Mouse (Mus musculus) myocyte (in vitro differentiated cells): ENCODE measurements around the gene Bmpr2. TPM values are rescaled to one million over a fixed set of nuclear protein-coding genes. Genes with fewer than 3 reads are reported as not detected.

Source experiments
- H3K27me3 ChIP-seq: one replicate; pipeline ENCODE4 v1.6.1; 2011; ENCODE audit not compliant: control insufficient read depth, insufficient read depth, insufficient read length
- H3K36me3 ChIP-seq: one replicate; pipeline ENCODE4 v1.6.1; 2011; ENCODE audit not compliant: control insufficient read depth, insufficient read depth
- H3K4me2 ChIP-seq: one replicate; pipeline ENCODE4 v1.6.1; 2011; ENCODE audit warnings: low read depth, control low read depth
- H3K4me3 ChIP-seq: one replicate; pipeline ENCODE4 v1.5.1; 2011; ENCODE audit warnings: mild to moderate bottlenecking, control low read depth, moderate library complexity
- H3K79me2 ChIP-seq: one replicate; pipeline ENCODE4 v1.6.1; 2011; ENCODE audit not compliant: control insufficient read depth, insufficient read depth
- H3ac ChIP-seq: one replicate; pipeline ENCODE4 v1.6.1; 2011; ENCODE audit not compliant: control insufficient read depth, insufficient read length
- CEBPB ChIP-seq: IDR thresholded peaks from 2 replicates; pipeline ENCODE4 v1.6.1; 2011; ENCODE audit warnings: mild to moderate bottlenecking, moderate library complexity; ENCODE audit not compliant: poor library complexity, insufficient read depth, severe bottlenecking
- E2F4 ChIP-seq: IDR thresholded peaks from one replicate; pipeline ENCODE4 v1.6.1; 2011; ENCODE audit warnings: mild to moderate bottlenecking, control low read depth, moderate library complexity; ENCODE audit not compliant: insufficient read depth
- MAX ChIP-seq: IDR thresholded peaks from one replicate; pipeline ENCODE4 v1.6.1; 2011; ENCODE audit warnings: low read depth, mild to moderate bottlenecking, control low read depth
- MYOD1 ChIP-seq, 3 experiments: IDR thresholded peaks; one replicate each; pipeline ENCODE4 v1.6.1; 2011; ENCODE audit warnings: control low read depth in 2 of 3, low read depth in 2 of 3, mild to moderate bottlenecking in 2 of 3, moderate library complexity in 1 of 3; ENCODE audit not compliant: insufficient read length in 2 of 3, control insufficient read depth in 1 of 3
- MYOG ChIP-seq, 3 experiments: IDR thresholded peaks; one replicate each; pipeline ENCODE4 v1.6.1; 2011; ENCODE audit warnings: control low read depth in 2 of 3, low read depth in 2 of 3, mild to moderate bottlenecking in 2 of 3; ENCODE audit not compliant: insufficient read length in 2 of 3, control insufficient read depth in 1 of 3, insufficient read depth in 1 of 3
- POLR2A ChIP-seq: IDR thresholded peaks from one replicate; pipeline ENCODE4 v1.6.1; 2011; ENCODE audit warnings: low read depth, mild to moderate bottlenecking, control low read depth, moderate library complexity; ENCODE audit not compliant: insufficient read length
- POLR2AphosphoS2 ChIP-seq: IDR thresholded peaks from one replicate; pipeline ENCODE4 v1.6.1; 2011; ENCODE audit warnings: low read depth, control low read depth; ENCODE audit not compliant: insufficient read length
- REST ChIP-seq: IDR thresholded peaks from one replicate; pipeline ENCODE4 v1.6.1; 2011; ENCODE audit warnings: mild to moderate bottlenecking, control low read depth, moderate library complexity; ENCODE audit not compliant: insufficient read depth, insufficient read length
- SRF ChIP-seq: IDR thresholded peaks from one replicate; pipeline ENCODE4 v1.6.1; 2011; ENCODE audit warnings: low read depth; ENCODE audit not compliant: control insufficient read depth, insufficient read length
- TCF12 ChIP-seq: IDR thresholded peaks from one replicate; pipeline ENCODE4 v1.6.1; 2011; ENCODE audit warnings: mild to moderate bottlenecking, control low read depth; ENCODE audit not compliant: poor library complexity, insufficient read depth, severe bottlenecking
- TCF3 ChIP-seq: IDR thresholded peaks from one replicate; pipeline ENCODE4 v1.6.1; 2011; ENCODE audit warnings: low read depth, control low read depth; ENCODE audit not compliant: insufficient read length
- USF1 ChIP-seq: IDR thresholded peaks from one replicate; pipeline ENCODE4 v1.6.1; 2011; ENCODE audit warnings: low read depth, mild to moderate bottlenecking, control low read depth, moderate library complexity
- polyA plus RNA-seq: library from polyadenylated mRNA; unstranded; fragments of >200 nt; fragmentation: generic; extraction: Trizol; gene quantifications from one replicate; pipeline ENCODE4 v1.2.1, GENCODE M21; 2012; ENCODE audit warnings: missing spikeins

Gene Bmpr2
- polyA plus RNA-seq, 1 experiment: 5.1 TPM

GRCm38 (mm10) chr1:59914799-59915198, 151.6 kb downstream of the Bmpr2 start:
- no peak for TF ChIP-seq POLR2AphosphoS2
- TF ChIP-seq TCF12: no peak
- no peak for TF ChIP-seq CEBPB
- no peak for TF ChIP-seq REST
- no peak for TF ChIP-seq E2F4
- TF ChIP-seq SRF: no peak
- TF ChIP-seq MYOD1 (IDR thresholded peaks at IDR 0.05; ENCODE audit: control insufficient read depth in 1 of 3, insufficient read length in 2 of 3, low read depth in 2 of 3): no peak
- no peak for TF ChIP-seq TCF3
- TF ChIP-seq MYOG (IDR thresholded peaks at IDR 0.05; ENCODE audit: control insufficient read depth in 1 of 3, insufficient read depth in 1 of 3, insufficient read length in 2 of 3, low read depth in 2 of 3): no peak
- TF ChIP-seq POLR2A: no peak
- TF ChIP-seq MAX: no peak
- no peak for TF ChIP-seq USF1
- H3K27me3 ChIP-seq: no peaks in the 10 kb centered on the region
- H3K4me2 ChIP-seq: peak overlapping the region; percentile 71
- no peak overlapping the region for H3ac ChIP-seq
- H3K79me2 ChIP-seq: peaks cover 46% of the 10 kb centered on the region
- no peak overlapping the region for H3K4me3 ChIP-seq
- H3K36me3 ChIP-seq: no peaks in the 10 kb centered on the region

DNA sequence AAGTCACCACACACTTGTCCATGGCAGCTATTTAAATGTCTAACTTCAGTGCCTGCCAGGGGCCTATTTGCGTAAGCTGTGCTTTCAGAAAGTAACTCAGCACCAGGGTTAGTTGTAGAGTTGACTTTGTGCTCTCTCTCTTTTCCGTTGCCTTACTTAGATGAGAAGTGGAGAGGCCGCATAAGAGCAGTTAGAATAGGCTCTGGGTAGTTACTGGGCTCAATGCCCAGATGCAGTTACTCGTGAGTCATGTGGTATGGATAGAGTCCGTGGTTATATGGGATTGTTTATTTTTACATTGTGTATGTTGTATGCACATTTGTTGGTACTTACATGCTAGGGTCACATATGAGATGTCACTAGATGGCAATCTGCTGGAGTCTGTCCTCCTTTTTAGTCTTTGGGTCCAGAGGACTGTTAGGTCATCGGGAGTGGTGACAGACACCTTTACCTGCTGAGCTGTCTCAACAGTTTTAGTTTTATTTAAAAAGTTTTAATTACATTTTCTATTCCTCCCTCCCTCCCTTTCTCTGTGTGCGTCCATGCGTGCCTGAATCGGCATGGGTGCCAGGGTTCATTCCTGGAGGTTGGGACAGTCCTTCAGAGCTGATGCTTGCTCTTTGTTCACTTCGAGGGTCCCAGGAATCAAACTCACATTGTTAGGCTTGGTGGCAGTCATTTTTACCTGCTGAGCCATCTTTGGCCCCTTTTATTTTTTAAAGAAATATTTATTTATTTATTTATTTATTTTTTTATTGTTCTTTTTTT, 152.8 kb downstream of the Bmpr2 start:
- Histone ChIP-seq H3K79me2 (peaks cover 54% of the 10 kb centered on the region), H3K27me3 (no peaks in the 10 kb centered on the region), H3K4me2 (peak overlapping the region; percentile 71), H3K36me3 (no peaks in the 10 kb centered on the region), H3ac (no peak overlapping the region), H3K4me3 (no peak overlapping the region)
- no peak for TF ChIP-seq MAX
- TF ChIP-seq MYOD1 (IDR thresholded peaks at IDR 0.05; ENCODE audit: control insufficient read depth in 1 of 3, insufficient read length in 2 of 3, low read depth in 2 of 3): no peak
- TF ChIP-seq POLR2AphosphoS2: no peak
- TF ChIP-seq POLR2A: no peak
- no peak for TF ChIP-seq REST
- no peak for TF ChIP-seq SRF

DNA sequence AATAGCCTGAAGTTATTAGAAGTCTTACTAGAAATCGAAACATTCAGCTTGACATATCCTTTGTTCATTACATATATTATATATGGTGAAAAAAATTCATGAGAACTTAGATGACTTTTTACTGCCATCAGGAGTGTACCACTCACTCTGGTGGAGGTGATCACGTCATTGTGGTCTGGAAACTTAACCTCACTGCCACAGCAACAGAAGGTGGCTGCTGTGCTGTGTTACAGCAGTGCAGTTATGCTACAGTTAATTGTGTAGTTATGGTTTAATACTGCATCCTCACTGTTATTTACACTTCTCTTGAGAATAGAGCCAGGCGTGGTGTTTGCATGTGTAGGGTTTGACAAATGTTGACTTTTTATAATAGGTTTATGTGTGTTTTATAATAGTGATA, 154.2 kb downstream of the Bmpr2 start:
- Histone ChIP-seq H3K36me3 (no peaks in the 10 kb centered on the region), H3K79me2 (peaks cover 60% of the 10 kb centered on the region), H3ac (no peak overlapping the region), H3K27me3 (no peaks in the 10 kb centered on the region), H3K4me2 (peak overlapping the region; percentile 10), H3K4me3 (no peak overlapping the region)
- no peak for TF ChIP-seq POLR2A
- TF ChIP-seq MAX: no peak
- no peak for TF ChIP-seq MYOD1 (IDR thresholded peaks at IDR 0.05; ENCODE audit: control insufficient read depth in 1 of 3, insufficient read length in 2 of 3, low read depth in 2 of 3)
- TF ChIP-seq USF1: no peak
- TF ChIP-seq CEBPB: no peak

DNA sequence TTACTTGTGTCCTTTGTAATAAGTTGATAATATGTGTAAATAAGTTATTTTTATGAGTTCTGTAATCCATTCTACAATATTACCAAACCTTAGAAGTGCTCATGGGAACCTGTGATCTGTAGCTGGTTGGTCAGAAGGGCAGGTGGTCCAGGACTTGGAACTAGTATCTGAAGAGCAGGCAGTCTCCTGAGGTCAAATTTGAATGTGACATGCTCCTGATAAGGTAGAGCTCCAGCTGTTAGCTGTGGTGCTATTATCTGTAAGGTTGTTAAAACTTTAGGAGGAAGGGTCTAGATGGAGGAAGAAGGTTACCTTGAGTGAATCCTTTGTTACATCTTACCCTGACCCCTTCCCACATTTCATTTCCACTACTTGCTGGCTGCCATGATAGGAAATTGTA, 154.9 kb downstream of the Bmpr2 start:
- Histone ChIP-seq H3K27me3 (no peaks in the 10 kb centered on the region), H3K4me3 (no peak overlapping the region), H3K4me2 (no peak overlapping the region), H3K79me2 (peaks cover 66% of the 10 kb centered on the region), H3K36me3 (no peaks in the 10 kb centered on the region), H3ac (no peak overlapping the region)
- TF ChIP-seq TCF3 (no peak), POLR2A (no peak), SRF (no peak), CEBPB (no peak), TCF12 (no peak), USF1 (no peak), MYOG (IDR thresholded peaks at IDR 0.05; ENCODE audit: control insufficient read depth in 1 of 3, insufficient read depth in 1 of 3, insufficient read length in 2 of 3, low read depth in 2 of 3) (no peak), MYOD1 (IDR thresholded peaks at IDR 0.05; ENCODE audit: control insufficient read depth in 1 of 3, insufficient read length in 2 of 3, low read depth in 2 of 3) (no peak), E2F4 (no peak), MAX (no peak), POLR2AphosphoS2 (no peak), REST (no peak)

- no peak overlapping the region for H3K4me2 ChIP-seq
- TF ChIP-seq SRF: no peak
- TF ChIP-seq POLR2AphosphoS2: no peak
- no peak overlapping the region for H3K4me3 ChIP-seq
- no peak overlapping the region for H3ac ChIP-seq
- H3K36me3 ChIP-seq: no peaks in the 10 kb centered on the region
- H3K79me2 ChIP-seq: peaks cover 51% of the 10 kb centered on the region
- H3K27me3 ChIP-seq: no peaks in the 10 kb centered on the region
Observed at GRCm38 (mm10) chr1:59923201-59923600, 160.0 kb downstream of the Bmpr2 start.
